Mouse (Mus musculus): ENCODE data around the gene 2810408A11Rik.

GRCm38 (mm10) chr11:69894671-69895070 is 6.1 kb downstream of the 2810408A11Rik start:
- no peak for TF ChIP-seq EP300 (IDR thresholded peaks at IDR 0.05; ENCODE audit: low read depth)
- no peak for TF ChIP-seq CTCF (IDR thresholded peaks at IDR 0.05; ENCODE audit: low read depth)
